Mouse (Mus musculus) testis, adult 2 months (tissue): ENCODE data around the gene Slc44a3. TPM values are rescaled to one million over a fixed set of nuclear protein-coding genes. Genes with fewer than 3 reads are reported as not detected.

Source experiments
- H3K27ac ChIP-seq: fragments of 200-500 bp; 2 replicates; pipeline ENCODE4 v1.5.1; 2012; ENCODE audit warnings: low read depth, low read length; ENCODE audit not compliant: control insufficient read depth, insufficient read depth
- H3K27me3 ChIP-seq: fragments of 200-500 bp; 2 replicates; pipeline ENCODE4 v1.6.1; 2012; ENCODE audit warnings: mild to moderate bottlenecking, low read length, moderate library complexity; ENCODE audit not compliant: control insufficient read depth, insufficient read depth
- H3K36me3 ChIP-seq: fragments of 200-500 bp; 2 replicates; pipeline ENCODE4 v1.6.1; 2012; ENCODE audit warnings: mild to moderate bottlenecking, low read length; ENCODE audit not compliant: control insufficient read depth, insufficient read depth
- H3K4me1 ChIP-seq: fragments of 200-500 bp; 2 replicates; pipeline ENCODE4 v1.6.1; 2012; ENCODE audit warnings: low read length; ENCODE audit not compliant: control insufficient read depth, insufficient read depth
- H3K4me3 ChIP-seq: fragments of 200-500 bp; 2 replicates; pipeline ENCODE4 v1.5.1; 2012; ENCODE audit warnings: low read depth, mild to moderate bottlenecking, low read length, moderate library complexity, mixed read lengths; ENCODE audit not compliant: control insufficient read depth
- CTCF ChIP-seq: fragments of 200-500 bp; IDR thresholded peaks from 2 replicates; pipeline ENCODE4 v1.5.1; 2012; ENCODE audit warnings: low read depth, mild to moderate bottlenecking, inconsistent platforms, low read length, moderate library complexity; ENCODE audit not compliant: control insufficient read depth, insufficient read depth, insufficient replicate concordance
- POLR2A ChIP-seq: fragments of 200-500 bp; IDR thresholded peaks from 2 replicates; pipeline ENCODE4 v1.6.1; 2012; ENCODE audit warnings: low read depth, mild to moderate bottlenecking, inconsistent platforms, low read length, moderate library complexity; ENCODE audit not compliant: control insufficient read depth
- polyA plus RNA-seq: library from polyadenylated mRNA; depleted of rRNA; stranded (reverse); fragments of >200 nt; gene quantifications from 2 replicates; pipeline ENCODE4 v1.2.3, GENCODE M21; 2012

Slc44a3 gene
- polyA plus RNA-seq, 1 experiment = 1.4 TPM

- Histone ChIP-seq H3K36me3 (no peaks in the 10 kb centered on the region), H3K4me3 (no peak overlapping the region), H3K27ac (no peak overlapping the region), H3K4me1 (no peaks in the 10 kb centered on the region), H3K27me3 (no peaks in the 10 kb centered on the region)
- TF ChIP-seq POLR2A (no peak), CTCF (no peak)
Observed at GRCm38 (mm10) chr3:121567337-121567900, 35.2 kb upstream of the Slc44a3 start.

DNA sequence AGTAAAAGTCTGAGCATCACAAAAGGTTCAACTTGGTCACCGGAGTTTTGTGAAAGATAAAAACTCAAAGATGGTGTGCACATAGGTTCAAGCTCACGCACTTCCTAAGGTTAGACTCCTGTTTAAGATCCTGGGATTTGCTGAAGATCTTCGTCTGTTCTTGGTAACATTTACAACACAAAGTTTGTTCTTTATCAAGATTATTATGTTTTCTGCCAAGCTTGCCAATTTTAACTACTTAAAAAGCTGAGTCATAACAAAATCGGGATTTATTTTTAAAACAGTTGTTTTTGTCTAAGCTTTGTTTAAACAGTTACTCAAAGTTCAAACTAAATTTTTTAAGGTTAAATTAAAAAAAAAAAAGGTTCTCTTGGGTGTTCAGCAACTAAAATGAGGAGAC lies 34.7 kb upstream of the Slc44a3 start:
- no peaks in the 10 kb centered on the region for H3K27me3 ChIP-seq
- H3K36me3 ChIP-seq = no peaks in the 10 kb centered on the region
- no peak for TF ChIP-seq POLR2A
- no peak for TF ChIP-seq CTCF

GRCm38 (mm10) chr3:121561803-121562202 lies 29.6 kb upstream of the Slc44a3 start:
- Histone ChIP-seq H3K27me3 (no peaks in the 10 kb centered on the region), H3K4me3 (no peak overlapping the region), H3K36me3 (no peaks in the 10 kb centered on the region), H3K4me1 (no peaks in the 10 kb centered on the region; the same call in 1 of the 2 replicates), H3K27ac (no peak overlapping the region)
- TF ChIP-seq CTCF = no peak
- TF ChIP-seq POLR2A = no peak

More for the DNA sequence above, 34.7 kb upstream of the Slc44a3 start:
- H3K27ac ChIP-seq = no peak overlapping the region
- H3K4me3 ChIP-seq = no peak overlapping the region
- H3K4me1 ChIP-seq = no peaks in the 10 kb centered on the region

- Histone ChIP-seq H3K27ac (no peak overlapping the region), H3K27me3 (no peaks in the 10 kb centered on the region), H3K4me3 (no peak overlapping the region), H3K4me1 (no peaks in the 10 kb centered on the region; the same call in 1 of the 2 replicates), H3K36me3 (no peaks in the 10 kb centered on the region)
- no peak for TF ChIP-seq CTCF
- no peak for TF ChIP-seq POLR2A
Observed at GRCm38 (mm10) chr3:121560115-121560865, 28.1 kb upstream of the Slc44a3 start.

DNA sequence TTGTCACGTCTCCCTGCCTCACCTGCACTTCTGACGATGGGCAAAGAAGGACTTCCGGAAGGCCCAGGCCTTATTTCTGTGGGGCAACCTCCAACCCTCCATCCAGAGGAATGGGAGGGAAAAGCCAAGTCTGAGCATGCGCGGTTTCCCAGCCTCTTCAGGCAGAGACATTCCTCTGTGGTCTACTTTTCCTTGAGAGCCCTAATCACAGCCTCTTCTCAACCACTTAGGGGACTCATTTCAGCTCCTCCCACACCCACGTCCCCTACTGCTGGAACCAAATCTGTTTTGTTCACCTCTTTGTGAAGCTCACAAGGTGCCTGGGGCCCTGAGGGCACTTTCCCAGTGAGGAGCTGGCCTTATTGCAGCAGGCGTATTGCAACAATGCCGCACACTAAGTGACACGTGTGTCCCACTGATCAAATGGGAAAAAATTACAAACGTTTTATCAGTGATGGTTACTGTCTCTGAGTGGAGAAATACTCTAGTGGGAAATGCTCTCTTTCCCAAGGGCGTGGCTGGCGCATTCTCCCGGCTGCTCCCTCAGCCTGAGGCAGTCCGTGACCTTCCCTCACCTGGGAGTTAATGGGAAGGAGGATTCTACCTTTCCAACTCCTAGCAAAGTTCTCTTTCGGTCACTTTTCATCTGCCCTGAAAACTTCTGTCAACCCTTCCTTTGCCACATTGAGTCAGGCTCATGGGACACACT lies 27.4 kb upstream of the Slc44a3 start:
- Histone ChIP-seq H3K36me3 (no peaks in the 10 kb centered on the region), H3K4me1 (no peaks in the 10 kb centered on the region; the same call in 1 of the 2 replicates), H3K4me3 (no peak overlapping the region), H3K27ac (no peak overlapping the region), H3K27me3 (no peaks in the 10 kb centered on the region)
- TF ChIP-seq POLR2A (no peak), CTCF (no peak)

DNA sequence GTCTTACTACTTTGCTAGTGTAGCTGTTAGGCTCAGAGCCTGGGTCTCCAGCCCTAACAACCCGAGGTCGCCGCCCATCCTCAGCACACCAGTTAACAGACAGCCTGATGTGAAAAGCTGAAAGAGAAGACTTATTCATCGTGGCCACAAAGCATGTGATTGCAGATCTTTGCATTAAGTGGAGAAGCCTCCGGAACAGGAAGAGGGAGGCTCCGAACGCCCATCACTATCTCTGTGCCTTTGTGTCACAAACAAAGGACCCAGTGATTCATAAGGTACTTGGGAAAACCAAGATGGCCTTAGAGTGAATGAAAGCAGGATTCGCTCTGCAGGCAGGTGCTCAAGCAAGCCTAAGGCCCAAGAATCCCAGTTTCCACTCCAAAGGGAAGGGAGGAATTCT lies 26.7 kb upstream of the Slc44a3 start:
- Histone ChIP-seq H3K27me3 (no peaks in the 10 kb centered on the region), H3K36me3 (no peaks in the 10 kb centered on the region), H3K4me3 (no peak overlapping the region), H3K4me1 (no peaks in the 10 kb centered on the region; the same call in 1 of the 2 replicates), H3K27ac (no peak overlapping the region)
- TF ChIP-seq POLR2A (no peak), CTCF (no peak)

DNA sequence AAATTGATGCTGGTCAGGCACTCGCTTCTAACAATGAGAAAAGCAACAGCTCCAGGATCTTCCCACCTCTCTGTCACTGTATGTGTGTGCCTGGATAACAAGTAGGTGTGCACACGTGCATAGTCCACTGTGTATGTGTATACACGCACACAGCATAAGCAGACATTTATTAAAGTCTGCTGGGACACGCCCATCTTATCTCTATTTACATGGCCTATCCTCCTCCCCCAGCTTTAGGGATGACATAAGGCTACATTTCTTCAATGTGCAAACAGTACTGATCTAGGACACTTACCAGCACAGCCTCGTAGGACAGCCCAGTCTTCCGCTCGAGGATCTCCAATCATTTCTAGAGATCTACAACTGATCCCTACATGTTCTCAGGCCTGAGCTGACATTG lies 24.1 kb upstream of the Slc44a3 start:
- no peaks in the 10 kb centered on the region for H3K36me3 ChIP-seq
- no peak overlapping the region for H3K27ac ChIP-seq
- TF ChIP-seq POLR2A (no peak), CTCF (no peak)
- no peak overlapping the region for H3K4me3 ChIP-seq
- H3K4me1 ChIP-seq = no peaks in the 10 kb centered on the region; the same call in 1 of the 2 replicates
- no peaks in the 10 kb centered on the region for H3K27me3 ChIP-seq
